Mouse (Mus musculus): Measurements from ENCODE around the gene BC049715.

- TF ChIP-seq POLR2A (IDR thresholded peaks at IDR 0.05; ENCODE audit: extremely low read depth, insufficient read depth, low read length) (no peak), CTCF (IDR thresholded peaks at IDR 0.05; ENCODE audit: low read depth, low read length) (no peak)
Measured at GRCm38 (mm10) chr6:136800710-136801109, 26.7 kb upstream of the BC049715 start.
